Mouse (Mus musculus) c-Kit-positive CD71-positive TER-119-positive erythroid progenitor cells, embryonic 14.5 days (primary cell): Measurements from ENCODE around the gene Impdh2.
A peak's percentile ranks its signal among the peaks of the same experiment; 100 is the strongest.

ENCODE experiments used
- DNase-seq: peaks from one replicate; pipeline ENCODE4 v3.0.0-alpha.2; 2013; ENCODE audit warnings: low spot score

Gene Impdh2

GRCm38 (mm10) chr9:108560227-108560841, at the start of gene Impdh2:
Impdh2 (plus strand) TSS chr9:108560286.
- peak; percentile 97 for DNase-seq

GRCm38 (mm10) chr9:108516380-108517251, 43.5 kb upstream of the Impdh2 start, which contains the start of gene Qrich1:
Qrich1 (plus strand) TSS chr9:108516806.
- peak; percentile 97 for DNase-seq

GRCm38 (mm10) chr9:108517253-108517930, 42.7 kb upstream of the Impdh2 start:
- peak; percentile 78 for DNase-seq

DNA sequence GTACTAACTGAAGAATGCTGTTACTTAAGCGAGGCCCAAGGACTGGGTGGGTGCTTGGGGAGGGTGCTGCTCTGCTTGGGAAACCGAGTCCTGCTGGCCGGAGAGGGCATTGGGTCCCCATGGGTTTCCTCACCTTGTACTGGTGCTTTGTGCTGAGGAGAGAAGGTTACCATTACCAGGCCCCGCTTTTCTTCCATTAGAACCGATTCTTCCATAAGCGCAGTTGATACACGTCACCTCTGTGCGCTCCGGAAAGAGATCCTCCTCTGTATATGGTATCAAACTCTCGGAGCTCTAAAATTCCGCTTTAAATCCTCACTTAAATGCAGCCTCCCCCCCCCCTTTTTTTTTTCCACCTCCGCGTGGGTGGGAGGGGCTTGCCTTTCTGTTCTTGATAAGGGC, 42.2 kb upstream of the Impdh2 start:
- peak; percentile 57 for DNase-seq

GRCm38 (mm10) chr9:108521604-108522003, 38.5 kb upstream of the Impdh2 start:
- DNase-seq = no peak

DNA sequence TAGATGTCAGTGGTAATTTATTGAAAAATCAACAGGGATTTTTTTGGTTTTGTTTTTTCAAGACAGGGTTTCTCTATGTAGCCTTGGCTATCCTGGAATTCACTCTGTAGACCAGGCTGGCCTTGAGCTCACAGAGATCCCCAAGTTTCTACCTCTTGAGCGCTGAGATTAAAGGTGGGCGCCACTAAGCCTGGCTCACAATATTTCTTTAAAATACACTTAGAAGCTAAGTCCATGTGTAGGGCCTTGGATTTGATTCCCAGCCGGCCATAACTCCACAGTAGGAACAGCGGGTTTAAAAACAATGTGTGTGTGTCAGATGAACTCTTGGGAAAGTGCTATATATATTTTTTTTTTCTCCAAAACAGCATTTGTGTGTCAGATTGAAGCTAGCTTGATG, 36.7 kb upstream of the Impdh2 start:
- no peak for DNase-seq

DNA sequence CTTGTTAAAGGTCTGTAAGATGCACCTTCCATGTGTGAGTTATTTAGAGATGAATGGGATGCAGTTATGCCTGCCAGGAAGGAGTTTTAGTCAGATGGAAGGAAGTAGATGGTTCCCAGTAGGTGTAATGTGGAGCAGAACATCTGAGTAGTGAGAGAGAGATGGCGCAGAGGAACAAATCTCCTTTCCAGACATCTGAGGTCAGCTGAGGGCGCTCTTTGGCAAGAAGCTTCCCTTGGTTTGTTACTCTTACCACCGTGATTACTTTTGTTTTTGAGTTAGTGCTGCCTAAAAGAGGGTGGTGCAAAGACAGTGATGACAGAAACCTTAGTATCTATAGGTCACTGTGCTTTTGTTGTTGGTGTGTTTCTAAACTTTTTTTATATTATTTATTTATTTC, 34.7 kb upstream of the Impdh2 start:
- DNase-seq = no peak

GRCm38 (mm10) chr9:108530954-108531353, 29.1 kb upstream of the Impdh2 start:
- no peak for DNase-seq

GRCm38 (mm10) chr9:108531496-108531895, 28.6 kb upstream of the Impdh2 start:
- DNase-seq = no peak

GRCm38 (mm10) chr9:108540846-108541245, 19.2 kb upstream of the Impdh2 start:
- no peak for DNase-seq

DNA sequence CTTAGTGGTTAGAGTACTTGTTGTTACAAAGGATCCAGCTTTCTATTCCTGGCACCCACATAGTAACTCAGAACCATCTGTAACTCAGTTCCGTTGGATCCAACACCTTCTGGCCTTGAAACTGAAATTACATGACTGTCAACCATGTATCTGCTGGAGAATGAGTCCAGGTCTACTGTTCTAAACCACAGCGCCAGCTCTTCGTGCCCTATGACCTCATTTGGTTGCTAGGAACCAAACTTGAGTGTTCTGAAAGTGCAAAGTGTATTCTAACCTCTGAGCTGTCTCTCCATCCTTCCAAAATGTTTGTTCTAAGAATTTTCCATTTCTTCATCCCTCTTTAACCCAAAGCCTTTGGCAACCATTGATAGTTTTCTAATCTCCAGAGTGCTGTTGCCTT, 14.1 kb upstream of the Impdh2 start:
- DNase-seq = no peak

- DNase-seq = no peak
Observed at GRCm38 (mm10) chr9:108546875-108547274, 13.2 kb upstream of the Impdh2 start.

GRCm38 (mm10) chr9:108559169-108559568, 917 bp upstream of the Impdh2 start:
- no peak for DNase-seq

- DNase-seq = no peak
Observed at GRCm38 (mm10) chr9:108563671-108564070, 3.6 kb downstream of the Impdh2 start.

- no peak for DNase-seq
Observed at GRCm38 (mm10) chr9:108564131-108564530, 4.0 kb downstream of the Impdh2 start.

GRCm38 (mm10) chr9:108565881-108566814, 6.1 kb downstream of the Impdh2 start:
- no peak for DNase-seq

- peak; percentile 92 for DNase-seq
Observed at GRCm38 (mm10) chr9:108566815-108567776, 7.0 kb downstream of the Impdh2 start, which contains the start of gene Ndufaf3. Ndufaf3 (minus strand) TSS chr9:108567434.

DNA sequence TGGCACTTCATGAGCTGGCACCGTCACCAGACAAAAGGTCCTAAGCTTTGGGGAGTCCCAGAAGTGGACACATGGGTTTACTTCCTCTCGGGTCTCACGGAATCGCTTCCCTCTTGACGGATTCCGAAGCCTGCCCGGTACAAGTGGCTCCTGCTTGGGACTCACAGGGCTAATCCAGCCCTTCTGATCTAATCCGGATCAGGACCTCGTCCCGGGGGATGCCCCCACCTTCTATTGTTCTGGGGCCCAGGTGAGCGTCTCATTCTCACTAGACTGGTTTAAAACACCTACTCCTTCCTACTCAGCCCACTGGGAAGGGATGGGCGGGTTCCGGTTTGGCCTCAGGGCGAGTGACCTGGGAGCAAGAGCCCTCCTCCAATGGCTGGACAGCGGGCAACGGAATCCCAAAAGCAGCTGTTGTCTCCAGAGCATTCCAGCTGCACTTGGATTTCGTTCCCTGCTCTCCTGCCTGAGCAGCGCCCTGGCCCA, 7.9 kb downstream of the Impdh2 start:
- no peak for DNase-seq

DNA sequence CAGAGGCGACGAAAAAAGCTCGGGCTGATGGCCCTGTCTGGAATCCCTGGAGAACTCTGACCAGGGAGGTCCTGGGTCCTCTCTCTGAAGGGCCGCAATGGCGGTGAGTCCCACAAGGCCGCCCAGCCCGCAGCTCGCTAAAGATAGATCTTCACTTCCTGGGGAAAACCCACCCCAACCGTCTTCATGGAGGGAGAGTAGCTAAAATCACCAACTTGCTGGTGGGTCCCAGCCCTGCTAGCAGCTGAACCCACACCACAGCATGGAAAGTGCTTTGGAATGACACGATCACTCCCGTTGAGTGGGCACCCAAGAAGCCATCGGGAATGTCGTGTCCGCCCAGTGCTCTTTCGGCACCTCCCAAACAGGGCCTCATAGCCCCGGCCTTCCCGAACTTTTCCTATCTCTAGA, 8.4 kb downstream of the Impdh2 start:
- no peak for DNase-seq
